Mouse (Mus musculus) erythroblast, embryonic 14.5 days (primary cell): ENCODE results near the gene Birc7.

ENCODE experiments used
- GATA1 ChIP-seq: IDR thresholded peaks from 2 replicates; pipeline ENCODE4 v1.6.1; 2012; ENCODE audit warnings: low read length, inconsistent platforms, mixed read lengths
- TAL1 ChIP-seq: IDR thresholded peaks from 3 replicates; pipeline ENCODE4 v1.6.1; 2012; ENCODE audit warnings: low read length, inconsistent platforms, mixed read lengths

DNA sequence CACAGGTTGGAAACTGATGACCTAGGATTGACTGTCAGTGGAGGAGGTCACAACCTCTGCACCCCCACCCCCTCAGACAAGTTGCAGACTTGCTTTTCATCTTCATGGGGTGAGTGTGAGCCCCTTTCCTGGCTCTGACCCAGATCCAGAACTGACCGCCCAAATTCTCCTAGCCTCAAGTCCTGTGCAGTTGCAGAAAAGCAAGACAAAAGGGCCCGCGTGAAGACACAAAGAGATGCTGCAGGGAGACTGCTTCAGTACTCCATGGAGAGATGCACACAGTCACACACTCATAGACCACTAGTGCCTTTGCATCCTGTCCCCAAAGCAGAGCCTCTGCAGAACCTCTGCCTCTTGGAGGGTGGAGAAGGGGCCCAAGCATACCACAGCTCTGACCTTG lies 33.5 kb upstream of the Birc7 start:
- TF ChIP-seq TAL1 (no peak), GATA1 (no peak)
